Mouse (Mus musculus) gastrocnemius, postnatal 4 days (tissue): Measurements from ENCODE around the gene Gadd45gip1. TPM values are rescaled to one million over a fixed set of nuclear protein-coding genes. Genes with fewer than 3 reads are reported as not detected.

ENCODE experiments used
- DNase-seq, 2 experiments: peaks; one replicate each; pipeline ENCODE4 v3.0.0; 2021 to 2022; ENCODE audit warnings: low spot score in 2 of 2, mixed read lengths in 2 of 2
- long read RNA-seq, 2 experiments: library from polyadenylated mRNA; stranded (forward); transcript quantifications; one replicate each; pipeline ENCODE4 v2.0.0; 2021
- total RNA-seq, 2 experiments: library from RNA; stranded (reverse); gene quantifications; 2 replicates each; pipeline ENCODE4 v1.2.3; 2021

The Gadd45gip1 gene
- total RNA-seq: 10 to 100 TPM; 33.3 to 36.0 TPM
- long read RNA-seq, experiment 1, transcript Gadd45gip1-201 (2 exons, 2,494 nt): major isoform, 71 of 171 reads
- long read RNA-seq, experiment 1, partial matches to known transcripts: 0 of 171 reads
- long read RNA-seq, experiment 1, other reads (novel, unspliced or antisense): 100 of 171 reads
- long read RNA-seq, experiment 2, transcript Gadd45gip1-201 (2 exons, 2,494 nt): major isoform, 40 of 116 reads
- long read RNA-seq, experiment 2, partial matches to known transcripts: 0 of 116 reads
- long read RNA-seq, experiment 2, other reads (novel, unspliced or antisense): 76 of 116 reads

GRCm38 (mm10) chr8:84831490-84831889 is at the start of gene Gadd45gip1:
Gene Gadd45gip1, plus strand, starts transcription at chr8:84831522.
- no peak for DNase-seq

- DNase-seq: no peak
Measured at GRCm38 (mm10) chr8:84781686-84782505, 49.4 kb upstream of the Gadd45gip1 start.

GRCm38 (mm10) chr8:84782680-84783079 is 48.6 kb upstream of the Gadd45gip1 start:
- no peak for DNase-seq

- no peak for DNase-seq
Measured at GRCm38 (mm10) chr8:84783198-84783918, 48.0 kb upstream of the Gadd45gip1 start.

- no peak for DNase-seq
Measured at GRCm38 (mm10) chr8:84783919-84784581, 47.3 kb upstream of the Gadd45gip1 start.

- no peak for DNase-seq
Measured at GRCm38 (mm10) chr8:84784681-84785505, 46.4 kb upstream of the Gadd45gip1 start.

- DNase-seq: no peak
Measured at GRCm38 (mm10) chr8:84785506-84785755, 45.9 kb upstream of the Gadd45gip1 start.

- DNase-seq: peak in 1 of 2 experiments; percentile 81
Measured at GRCm38 (mm10) chr8:84785756-84786677, 45.3 kb upstream of the Gadd45gip1 start.

- no peak for DNase-seq
Measured at GRCm38 (mm10) chr8:84786801-84787467, 44.4 kb upstream of the Gadd45gip1 start.

- DNase-seq: no peak
Measured at GRCm38 (mm10) chr8:84787523-84788302, 43.6 kb upstream of the Gadd45gip1 start.

GRCm38 (mm10) chr8:84788896-84789295 is 42.4 kb upstream of the Gadd45gip1 start:
- DNase-seq: peak in 1 of 2 experiments; percentile 84

- DNase-seq: no peak
Measured at GRCm38 (mm10) chr8:84789345-84789744, 42.0 kb upstream of the Gadd45gip1 start.

- peak in 1 of 2 experiments; percentile 68 for DNase-seq
Measured at GRCm38 (mm10) chr8:84789855-84790486, 41.4 kb upstream of the Gadd45gip1 start.

- no peak for DNase-seq
Measured at GRCm38 (mm10) chr8:84790537-84790936, 40.8 kb upstream of the Gadd45gip1 start.

- no peak for DNase-seq
Measured at GRCm38 (mm10) chr8:84792429-84792947, 38.8 kb upstream of the Gadd45gip1 start.

GRCm38 (mm10) chr8:84793134-84793533 is 38.2 kb upstream of the Gadd45gip1 start:
- no peak for DNase-seq

- DNase-seq: peak in 1 of 2 experiments; percentile 74
Measured at GRCm38 (mm10) chr8:84793791-84794485, 37.4 kb upstream of the Gadd45gip1 start.
